Mouse (Mus musculus) brain, embryonic 14.5 days (tissue): ENCODE data around the gene Hmox1.

Experiments
- CTCF ChIP-seq: fragments of 200-500 bp; IDR thresholded peaks from 2 replicates; pipeline ENCODE4 v1.5.1; 2012; ENCODE audit warnings: inconsistent platforms, mild to moderate bottlenecking, moderate library complexity, borderline replicate concordance; ENCODE audit not compliant: insufficient read depth, insufficient read length; ENCODE audit errors: extremely low read depth
- POLR2A ChIP-seq: fragments of 200-500 bp; IDR thresholded peaks from 2 replicates; pipeline ENCODE4 v1.6.1; 2012; ENCODE audit warnings: mild to moderate bottlenecking, inconsistent platforms, borderline replicate concordance; ENCODE audit not compliant: poor library complexity, insufficient read depth, insufficient read length, severe bottlenecking; ENCODE audit errors: extremely low read depth

DNA sequence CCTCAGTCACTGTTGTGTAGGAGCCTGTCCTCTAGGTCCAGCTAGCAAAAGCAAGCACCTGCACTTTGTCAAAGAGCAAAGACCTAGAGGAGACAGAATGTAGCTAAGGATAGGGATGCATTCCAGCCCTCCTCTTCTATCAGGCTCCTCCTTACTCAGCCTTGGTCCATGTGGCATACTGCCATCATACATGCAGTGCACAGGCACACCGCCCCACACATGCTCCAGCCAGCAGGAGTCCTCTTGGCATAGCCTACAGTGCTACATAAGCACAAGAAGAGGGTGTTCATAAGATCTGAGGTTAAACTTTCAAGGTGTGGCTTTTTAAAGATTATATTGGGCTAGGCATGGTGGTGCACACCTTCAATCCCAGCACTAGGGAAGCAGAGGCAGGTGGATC lies 18.5 kb upstream of the Hmox1 start:
- no peak for TF ChIP-seq POLR2A
- TF ChIP-seq CTCF, result no peak
